In the genomic region with DNA sequence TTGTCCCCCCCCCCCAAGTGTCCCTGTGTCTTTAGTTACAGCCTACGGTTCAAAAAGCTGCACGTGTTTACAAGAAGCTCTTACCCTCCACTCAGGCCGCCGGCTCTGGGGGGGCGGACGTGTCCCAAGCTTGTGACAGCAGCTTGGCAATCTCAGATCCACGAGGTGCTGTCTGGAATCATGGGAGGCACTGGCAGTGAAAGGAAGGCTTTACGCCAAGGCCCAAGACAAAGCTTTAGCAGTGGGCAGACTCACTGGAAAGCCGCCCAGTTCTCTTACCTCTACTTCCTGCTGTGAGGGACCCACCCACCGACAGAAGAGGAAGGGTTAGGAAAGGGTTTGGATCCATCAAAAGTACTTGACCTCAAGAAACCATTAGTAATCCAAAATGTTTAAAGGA, we compare ENCODE assay signal across 11 mouse cellular contexts.
DNase-seq lines count a peak whose midpoint lies in the region; ATAC-seq and TF ChIP-seq lines count a peak whose summit lies in the region.
"Had no signal": no experiment of that assay in that cellular context is flagged by ENCODE, and none has a peak within 500 bp of the region (broad histone marks: within the 10 kb centered on the region; RNA-seq: fewer than 3 reads in every experiment).

No protein-coding gene starts in this region.

- 76% methylated on average over 10 of the region's 10 CpGs for WGBS in heart, embryonic 11.5 days (ENCODE audit: insufficient replicate concordance)
- 67% methylated on average over 10 of the region's 10 CpGs for WGBS in neural tube, embryonic 15.5 days
- WGBS in liver, embryonic 12.5 days (ENCODE audit: insufficient replicate concordance): 74% methylated on average over 10 of the region's 10 CpGs

- no peak overlapping the region for H3K4me3 ChIP-seq in heart, embryonic 11.5 days (ENCODE audit: low read depth, low read length)
- H3K4me3 ChIP-seq in MEL (ENCODE audit: control insufficient read depth in 1 of 2, insufficient read depth in 1 of 2, low read depth in 2 of 2, low read length in 2 of 2): no peak overlapping the region
- H3K4me3 ChIP-seq in neural tube, embryonic 15.5 days (replicated peaks): no peak overlapping the region
- H3K4me3 ChIP-seq in liver, embryonic 12.5 days: no peak overlapping the region
- H3K4me3 ChIP-seq: erythroblast, embryonic 14.5 days had no signal

- TF ChIP-seq POLR2A in MEL (IDR thresholded peaks at IDR 0.05; ENCODE audit: control insufficient read depth in 1 of 2, insufficient read depth in 1 of 2, low read depth in 1 of 2, low read length in 2 of 2, poor library complexity in 1 of 2): no peak

- H3K27me3 ChIP-seq in heart, embryonic 11.5 days (ENCODE audit: control insufficient read depth, insufficient read depth, low read length): no peaks in the 10 kb centered on the region
- no peaks in the 10 kb centered on the region for H3K27me3 ChIP-seq in MEL (ENCODE audit: control insufficient read depth in 1 of 2, insufficient read depth in 2 of 2, low read length in 2 of 2)
- H3K27me3 ChIP-seq in neural tube, embryonic 15.5 days (replicated peaks): no peaks in the 10 kb centered on the region
- H3K27me3 ChIP-seq in liver, embryonic 12.5 days (replicated peaks): no peaks in the 10 kb centered on the region
- H3K27me3 ChIP-seq: CH12.LX had no signal

- no peak for ATAC-seq in heart, embryonic 11.5 days (replicated peaks; ENCODE audit: insufficient number of reproducible peaks, low FRiP score, low TSS enrichment)
- ATAC-seq in granulocyte monocyte progenitor cell, adult 5-6 weeks (replicated peaks; ENCODE audit: poor library complexity, severe bottlenecking): peak; percentile 36; the same call in 1 of the 2 replicates
- no peak for ATAC-seq in neural tube, embryonic 15.5 days (ENCODE audit: low FRiP score)
- ATAC-seq in liver, embryonic 12.5 days: no peak

- no peak; a peak in 2 of 4 replicates for TF ChIP-seq EP300 in MEL (IDR thresholded peaks at IDR 0.05; ENCODE audit: low read depth in 1 of 2, low read length in 2 of 2)

- H3K27ac ChIP-seq in heart, embryonic 11.5 days (ENCODE audit: low read depth, low read length): no peak overlapping the region
- peak overlapping the region; percentile 17; the same call in 1 of the 2 replicates for H3K27ac ChIP-seq in MEL (ENCODE audit: control insufficient read depth, low read depth, low read length)
- no peak overlapping the region for H3K27ac ChIP-seq in neural tube, embryonic 15.5 days (replicated peaks)
- no peak overlapping the region for H3K27ac ChIP-seq in liver, embryonic 12.5 days

- peak; percentile 79 to 84 for DNase-seq in heart, adult 18-20 months
- peak; percentile 62 for DNase-seq in MEL (ENCODE audit: low read depth, low spot score)
- peak; percentile 65 to 80 for DNase-seq in lung, adult 18-20 months
- DNase-seq in thymus, postnatal 10 days (ENCODE audit: low spot score in 2 of 2): no peak
- DNase-seq: thymus, postnatal 36 days had no signal

- H3K36me3 ChIP-seq in heart, embryonic 11.5 days (ENCODE audit: control insufficient read depth, insufficient read depth, low read length): peaks cover 11% of the 10 kb centered on the region
- peaks cover 0 to 67% of the 10 kb centered on the region in 2 experiments; a peak in 2 of 4 replicates for H3K36me3 ChIP-seq in MEL (ENCODE audit: control insufficient read depth in 1 of 2, insufficient read depth in 2 of 2, low read length in 2 of 2)
- H3K36me3 ChIP-seq in neural tube, embryonic 15.5 days: peaks cover 27% of the 10 kb centered on the region
- H3K36me3 ChIP-seq in liver, embryonic 12.5 days: peaks cover 17% of the 10 kb centered on the region

- H3K9me3 ChIP-seq in heart, embryonic 11.5 days (replicated peaks; ENCODE audit: control insufficient read depth, low read length): 0 out of 2 replicates have a peak, but pooled peaks cover under 1% of the 10 kb centered on the region
- H3K9me3 ChIP-seq in MEL (replicated peaks; ENCODE audit: insufficient read depth, low read length): no peaks in the 10 kb centered on the region
- no peaks in the 10 kb centered on the region for H3K9me3 ChIP-seq in neural tube, embryonic 15.5 days (replicated peaks)
- peaks cover under 1% of the 10 kb centered on the region; the same call in 1 of the 2 replicates for H3K9me3 ChIP-seq in liver, embryonic 12.5 days (replicated peaks)

- H3K9ac ChIP-seq in heart, embryonic 11.5 days (ENCODE audit: low read depth, low read length): no peak overlapping the region
- H3K9ac ChIP-seq in MEL (ENCODE audit: control insufficient read depth, low read depth, low read length, poor library complexity, severe bottlenecking): peak overlapping the region; percentile 8; the same call in 1 of the 2 replicates
- H3K9ac ChIP-seq in neural tube, embryonic 15.5 days (replicated peaks): no peak overlapping the region
- H3K9ac ChIP-seq in liver, embryonic 12.5 days: no peak overlapping the region

- no peak for TF ChIP-seq RAD21 in MEL (IDR thresholded peaks at IDR 0.05; ENCODE audit: low read depth, low read length)

- no peaks in the 10 kb centered on the region for H3K79me2 ChIP-seq in MEL (ENCODE audit: control insufficient read depth, insufficient read depth, low read length, poor library complexity)

- H3K4me2 ChIP-seq in heart, embryonic 11.5 days: no peak overlapping the region
- no peak overlapping the region for H3K4me2 ChIP-seq in neural tube, embryonic 15.5 days
- H3K4me2 ChIP-seq in liver, embryonic 12.5 days: no peak overlapping the region

- no peaks in the 10 kb centered on the region for H3K4me1 ChIP-seq in heart, embryonic 11.5 days (ENCODE audit: control insufficient read depth, insufficient read depth, low read length)
- peaks cover 29 to 64% of the 10 kb centered on the region in 2 experiments for H3K4me1 ChIP-seq in MEL (ENCODE audit: control insufficient read depth in 1 of 2, insufficient read depth in 2 of 2, low read length in 2 of 2)
- H3K4me1 ChIP-seq in neural tube, embryonic 15.5 days: no peaks in the 10 kb centered on the region
- H3K4me1 ChIP-seq in liver, embryonic 12.5 days: peaks cover 47% of the 10 kb centered on the region

- no peak for TF ChIP-seq CTCF in MEL (IDR thresholded peaks at IDR 0.05 in 2 of 3, conservative IDR thresholded peaks at IDR 0.05 in 1 of 3; ENCODE audit: control insufficient read depth in 1 of 3, insufficient read depth in 1 of 3, low read depth in 2 of 3, low read length in 3 of 3, poor library complexity in 1 of 3, severe bottlenecking in 1 of 3)

TF ChIP-seq in MEL, 35 proteins besides CTCF, POLR2A, EP300 and RAD21:
- TF ChIP-seq ELF1 (IDR thresholded peaks at IDR 0.05; ENCODE audit: low read depth, low read length) (0 out of 2 replicates have a peak, but pooled peaks have one; percentile 23), MEF2A (IDR thresholded peaks at IDR 0.05; ENCODE audit: extremely low read depth, insufficient replicate concordance, low read depth, low read length, poor library complexity, severe bottlenecking) (no peak), ZMIZ1 (IDR thresholded peaks at IDR 0.05; ENCODE audit: low read depth, low read length) (no peak), MAFK (IDR thresholded peaks at IDR 0.05; ENCODE audit: borderline replicate concordance, low read depth, low read length) (no peak), TCF12 (IDR thresholded peaks at IDR 0.05; ENCODE audit: low read depth, low read length) (no peak), KAT2A (conservative IDR thresholded peaks at IDR 0.05; ENCODE audit: low read depth, low read length) (no peak), ZNF384 (IDR thresholded peaks at IDR 0.05; ENCODE audit: low read depth, low read length) (no peak)

Comparison
In these comparisons a context has a peak if more than half of its experiments do, and no peak if none do; other contexts are left out.
1. DNase-seq: peak in heart, adult 18-20 months (2 of 2), MEL (single experiment) and lung, adult 18-20 months (2 of 2); none in thymus, postnatal 10 days (0 of 2).